Mouse (Mus musculus): Measurements from ENCODE around the gene Slc2a1.

- TF ChIP-seq CTCF (IDR thresholded peaks at IDR 0.05; ENCODE audit: low read depth) (no peak), EP300 (IDR thresholded peaks at IDR 0.05; ENCODE audit: low read depth) (no peak)
Observed at GRCm38 (mm10) chr4:119120095-119120494, 11.6 kb downstream of the Slc2a1 start.

All from liver, postnatal 0 days (tissue).